Mouse (Mus musculus) neural tube, embryonic 15.5 days (tissue): ENCODE results near the gene Mtm1. TPM values are rescaled to one million over a fixed set of nuclear protein-coding genes. Genes with fewer than 3 reads are reported as not detected.

Source experiments
- ATAC-seq: fragments of 200-750 bp; cut with Nextera tagmentation; 2 replicates; pipeline ENCODE4 v1.8.0; 2017; ENCODE audit warnings: mild to moderate bottlenecking, moderate TSS enrichment, moderate library complexity; ENCODE audit not compliant: low FRiP score
- H3K27ac ChIP-seq: fragments of 300-500 bp; sonication (generic); replicated peaks from 2 replicates; pipeline ENCODE4 v1.5.1; 2015; ENCODE audit warnings: mild to moderate bottlenecking, inconsistent platforms
- H3K27me3 ChIP-seq: fragments of 300-500 bp; sonication (generic); replicated peaks from 2 replicates; pipeline ENCODE4 v1.6.1; 2015; ENCODE audit warnings: inconsistent platforms
- H3K36me3 ChIP-seq: fragments of 300-500 bp; sonication (generic); 2 replicates; pipeline ENCODE4 v1.6.1; 2015; ENCODE audit warnings: inconsistent platforms
- H3K4me1 ChIP-seq: fragments of 300-500 bp; sonication (generic); 2 replicates; pipeline ENCODE4 v1.6.1; 2015; ENCODE audit warnings: inconsistent platforms
- H3K4me2 ChIP-seq: fragments of 300-500 bp; sonication (generic); 2 replicates; pipeline ENCODE4 v1.6.1; 2015; ENCODE audit warnings: inconsistent platforms, mild to moderate bottlenecking, moderate library complexity
- H3K4me3 ChIP-seq: fragments of 300-500 bp; sonication (generic); replicated peaks from 2 replicates; pipeline ENCODE4 v1.5.1; 2015; ENCODE audit warnings: mild to moderate bottlenecking, inconsistent platforms
- H3K9ac ChIP-seq: fragments of 300-500 bp; sonication (generic); replicated peaks from 2 replicates; pipeline ENCODE4 v1.6.1; 2015; ENCODE audit warnings: mild to moderate bottlenecking, inconsistent platforms
- H3K9me3 ChIP-seq: fragments of 300-500 bp; sonication (generic); replicated peaks from 2 replicates; pipeline ENCODE4 v1.6.1; 2016; ENCODE audit warnings: inconsistent platforms
- WGBS: fragments of 180-500 bp; shearing (Covaris S2); methylation state at CpG from one replicate; pipeline ENCODE4 v1.1.7; 2015; ENCODE audit warnings: mixed read lengths; 5-methylcytosine and 5-hydroxymethylcytosine counted together
- polyA plus RNA-seq: library from polyadenylated mRNA; unstranded; fragments of >200 nt; fragmentation: Nextera tagmentation; extraction: Ambion mirVana; gene quantifications from 2 replicates; pipeline ENCODE4 v1.2.1, GENCODE M21; 2015

Gene Mtm1
- polyA plus RNA-seq, 1 experiment from 2014 or later, result 5.4 TPM

DNA sequence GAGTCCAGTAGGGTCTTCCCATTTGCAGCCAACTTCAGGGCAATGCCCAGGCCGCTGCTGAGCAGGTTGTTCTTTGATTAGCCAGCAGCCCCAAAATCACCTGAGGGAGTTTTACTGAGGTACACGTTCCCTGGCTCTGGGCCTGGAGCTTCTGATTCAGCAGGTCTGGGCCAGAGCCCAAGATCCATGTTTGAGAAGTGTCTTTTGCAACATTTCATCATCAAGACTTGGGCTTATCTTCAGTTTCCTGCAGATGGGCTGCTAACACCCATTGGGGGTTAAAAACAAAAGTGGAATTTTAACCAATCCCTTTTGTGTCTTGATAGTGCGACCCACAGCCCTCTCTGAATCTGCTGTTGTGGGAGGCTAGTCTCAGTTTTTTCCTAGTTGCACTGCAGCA is 10.3 kb downstream of the Mtm1 start:
- no peak overlapping the region for H3K9ac ChIP-seq
- no peaks in the 10 kb centered on the region for H3K36me3 ChIP-seq
- 84% methylated on average over 3 of the region's 3 CpGs for WGBS
- H3K4me2 ChIP-seq, result no peak overlapping the region
- H3K27ac ChIP-seq, result no peak overlapping the region
- ATAC-seq, result no peak
- peaks cover under 1% of the 10 kb centered on the region; the same call in 1 of the 2 replicates for H3K4me1 ChIP-seq
- H3K4me3 ChIP-seq, result no peak overlapping the region
- no peaks in the 10 kb centered on the region for H3K27me3 ChIP-seq
- no peaks in the 10 kb centered on the region for H3K9me3 ChIP-seq

DNA sequence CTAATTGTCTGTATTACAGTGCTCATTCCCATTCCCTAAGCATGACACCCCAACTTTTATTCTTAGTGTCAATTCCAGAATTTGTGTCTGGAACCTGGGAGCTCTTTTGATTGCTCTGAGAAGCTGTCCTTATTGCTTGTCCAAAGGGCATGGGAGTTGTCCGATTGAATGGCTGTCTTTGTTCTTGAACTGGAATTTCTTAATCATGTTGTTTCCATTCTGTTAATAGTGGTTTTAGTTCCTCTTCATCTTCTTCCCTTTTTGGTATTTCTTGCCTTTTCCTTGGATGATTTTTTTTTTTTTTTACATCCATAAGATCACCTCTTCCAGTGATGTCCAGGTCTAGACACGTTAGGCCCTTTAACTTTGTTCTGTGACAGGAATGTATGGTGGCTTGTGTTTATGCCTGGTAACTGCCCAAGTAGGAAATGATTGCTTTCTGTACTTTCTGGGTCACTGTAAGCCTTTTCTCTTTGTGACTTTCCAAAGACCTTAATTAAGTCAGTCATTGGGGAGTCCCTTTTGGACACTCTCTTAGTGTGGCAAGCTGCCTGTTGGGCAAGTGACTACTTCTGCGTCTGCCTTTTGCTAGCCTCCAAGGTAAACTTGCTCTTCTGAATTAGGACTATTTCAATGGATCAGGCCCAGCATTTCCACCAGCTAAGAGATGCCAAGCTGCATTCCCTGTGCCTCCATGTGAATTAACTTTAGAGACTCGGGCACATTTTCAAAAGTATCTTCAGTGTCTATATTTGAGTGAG is 12.3 kb downstream of the Mtm1 start:
- no peaks in the 10 kb centered on the region for H3K4me1 ChIP-seq
- H3K27ac ChIP-seq, result no peak overlapping the region
- no peak for ATAC-seq
- H3K27me3 ChIP-seq, result no peaks in the 10 kb centered on the region
- WGBS, result 77% methylated on average over 4 of the region's 4 CpGs
- H3K36me3 ChIP-seq, result no peaks in the 10 kb centered on the region
- no peaks in the 10 kb centered on the region for H3K9me3 ChIP-seq
- H3K9ac ChIP-seq, result no peak overlapping the region
- no peak overlapping the region for H3K4me3 ChIP-seq
- H3K4me2 ChIP-seq, result no peak overlapping the region

DNA sequence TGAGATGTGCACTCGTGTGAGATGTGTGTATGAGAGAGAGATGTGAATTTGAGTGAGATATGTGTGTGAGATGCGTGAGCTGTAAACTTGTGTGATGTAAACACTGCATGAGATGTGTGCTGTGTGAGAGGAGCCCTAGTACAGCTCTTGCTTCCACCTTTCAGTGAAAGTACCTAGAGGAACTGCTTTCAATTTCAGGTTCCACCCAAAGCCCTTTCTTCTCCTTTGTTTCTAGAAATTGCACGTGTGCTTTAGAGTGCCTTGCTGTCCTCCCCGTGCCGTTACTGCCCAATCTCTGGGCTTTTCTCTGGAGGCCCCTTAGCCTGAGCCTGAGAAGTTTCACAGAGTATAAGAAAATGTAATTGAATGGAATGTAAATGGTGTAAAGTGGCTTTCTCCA is 16.3 kb downstream of the Mtm1 start:
- no peak overlapping the region for H3K27ac ChIP-seq
- H3K27me3 ChIP-seq, result no peaks in the 10 kb centered on the region
- no peak for ATAC-seq
- no peak overlapping the region for H3K9ac ChIP-seq
- no peak overlapping the region for H3K4me2 ChIP-seq
- H3K9me3 ChIP-seq, result no peaks in the 10 kb centered on the region
- no peaks in the 10 kb centered on the region for H3K36me3 ChIP-seq
- no peak overlapping the region for H3K4me3 ChIP-seq
- H3K4me1 ChIP-seq, result no peaks in the 10 kb centered on the region
- WGBS, result 74% methylated on average over 5 of the region's 5 CpGs

DNA sequence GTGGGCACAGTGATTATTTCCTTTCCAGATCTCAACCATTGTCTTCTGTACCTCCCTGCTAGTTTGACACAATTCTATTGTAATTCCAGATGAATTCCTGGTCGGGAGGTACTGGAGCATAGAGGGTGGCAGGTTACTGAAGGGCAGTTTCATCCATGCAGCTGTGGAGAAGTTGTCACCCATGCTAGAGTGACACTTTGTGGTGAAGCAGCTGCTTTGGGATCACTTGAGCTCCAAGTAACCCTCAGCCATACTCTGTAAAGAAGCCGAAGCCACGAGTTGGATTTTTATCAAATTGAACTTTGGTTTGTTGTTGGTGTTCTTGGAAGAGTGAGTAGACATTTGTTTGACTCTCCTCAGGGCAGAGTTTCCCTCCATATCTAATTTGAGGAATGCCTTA is 17.6 kb downstream of the Mtm1 start:
- Histone ChIP-seq H3K27me3 (no peaks in the 10 kb centered on the region), H3K36me3 (no peaks in the 10 kb centered on the region), H3K9me3 (no peaks in the 10 kb centered on the region), H3K27ac (no peak overlapping the region), H3K4me1 (no peaks in the 10 kb centered on the region), H3K4me3 (no peak overlapping the region), H3K4me2 (no peak overlapping the region), H3K9ac (no peak overlapping the region)
- no peak for ATAC-seq
- WGBS, result 75% methylated on average over 3 of the region's 3 CpGs

DNA sequence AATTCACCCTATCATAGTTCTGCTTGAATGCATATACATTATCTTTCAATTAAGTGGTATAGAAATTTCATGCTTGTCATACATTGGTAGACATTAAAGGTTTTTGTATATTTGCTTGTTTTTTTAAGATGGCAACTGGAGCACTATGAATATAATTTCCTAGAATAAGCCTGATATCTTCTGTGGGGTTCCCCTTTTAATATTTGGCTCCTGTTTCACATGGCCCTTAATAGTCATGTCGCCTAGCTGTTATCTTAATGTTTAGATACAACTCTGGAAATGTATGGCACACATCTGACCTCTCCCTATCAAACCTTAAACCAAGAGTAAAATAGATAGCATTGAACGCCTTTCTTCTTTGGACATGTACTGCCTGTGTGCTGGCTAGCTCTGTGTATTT is 20.3 kb downstream of the Mtm1 start:
- ATAC-seq, result no peak
- H3K27ac ChIP-seq, result no peak overlapping the region

DNA sequence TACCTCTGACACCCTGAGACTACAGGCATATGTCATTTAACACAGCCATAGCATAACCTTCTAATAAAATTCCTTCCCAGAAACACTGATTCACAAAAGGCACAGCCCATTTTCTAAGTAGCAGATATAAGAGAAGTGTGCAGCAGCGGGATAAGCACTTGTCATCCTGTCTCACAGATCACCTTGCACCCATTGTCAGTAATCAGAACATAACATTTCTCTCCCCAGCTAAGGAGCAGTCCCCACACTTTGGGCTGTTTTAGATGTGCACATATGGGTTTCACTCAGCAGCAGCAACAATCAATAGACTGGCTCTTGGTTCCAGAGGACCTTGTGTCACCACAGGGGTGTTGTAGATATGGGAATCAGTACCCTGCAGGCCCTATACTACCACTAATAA is 45.9 kb downstream of the Mtm1 start:
- no peak overlapping the region for H3K9ac ChIP-seq
- no peak for ATAC-seq
- H3K4me3 ChIP-seq, result no peak overlapping the region
- no peaks in the 10 kb centered on the region; the same call in 1 of the 2 replicates for H3K36me3 ChIP-seq
- H3K4me2 ChIP-seq, result no peak overlapping the region
- WGBS, result 93% methylated on average over 1 of the region's 1 CpGs
- H3K27me3 ChIP-seq, result no peaks in the 10 kb centered on the region
- no peaks in the 10 kb centered on the region for H3K9me3 ChIP-seq
- no peak overlapping the region for H3K27ac ChIP-seq
- no peaks in the 10 kb centered on the region for H3K4me1 ChIP-seq

More for the DNA sequence above, 20.3 kb downstream of the Mtm1 start:
- H3K4me1 ChIP-seq, result no peaks in the 10 kb centered on the region
- H3K36me3 ChIP-seq, result no peaks in the 10 kb centered on the region
- WGBS, result 94% methylated on average over 2 of the region's 2 CpGs
- no peak overlapping the region for H3K9ac ChIP-seq
- no peak overlapping the region for H3K4me2 ChIP-seq
- H3K27me3 ChIP-seq, result no peaks in the 10 kb centered on the region
- no peak overlapping the region for H3K4me3 ChIP-seq
- H3K9me3 ChIP-seq, result no peaks in the 10 kb centered on the region

DNA sequence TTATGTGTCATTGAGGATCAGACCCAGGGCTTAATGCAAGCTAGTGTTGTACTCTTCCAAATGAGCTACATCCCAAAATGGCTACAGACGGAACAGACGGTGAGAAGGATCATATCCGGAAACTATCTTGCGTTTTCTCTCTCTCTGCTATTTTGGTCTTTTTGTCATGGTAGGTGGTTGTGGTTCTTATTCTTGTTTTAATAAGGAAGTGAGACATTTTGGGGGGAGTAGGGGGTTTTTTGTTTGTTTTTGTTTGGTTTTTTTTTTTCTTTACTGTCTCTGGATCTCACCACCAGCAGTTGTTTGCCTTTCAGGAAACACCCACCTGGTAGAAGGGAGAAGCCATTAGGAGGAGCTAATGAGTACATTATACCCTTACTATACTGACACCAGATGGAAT is 50.3 kb downstream of the Mtm1 start:
- 96% methylated on average over 4 of the region's 4 CpGs for WGBS
- Histone ChIP-seq H3K27ac (no peak overlapping the region), H3K9ac (no peak overlapping the region), H3K4me2 (no peak overlapping the region), H3K9me3 (no peaks in the 10 kb centered on the region), H3K27me3 (no peaks in the 10 kb centered on the region), H3K36me3 (no peaks in the 10 kb centered on the region; the same call in 1 of the 2 replicates), H3K4me3 (no peak overlapping the region), H3K4me1 (no peaks in the 10 kb centered on the region)
- no peak for ATAC-seq

DNA sequence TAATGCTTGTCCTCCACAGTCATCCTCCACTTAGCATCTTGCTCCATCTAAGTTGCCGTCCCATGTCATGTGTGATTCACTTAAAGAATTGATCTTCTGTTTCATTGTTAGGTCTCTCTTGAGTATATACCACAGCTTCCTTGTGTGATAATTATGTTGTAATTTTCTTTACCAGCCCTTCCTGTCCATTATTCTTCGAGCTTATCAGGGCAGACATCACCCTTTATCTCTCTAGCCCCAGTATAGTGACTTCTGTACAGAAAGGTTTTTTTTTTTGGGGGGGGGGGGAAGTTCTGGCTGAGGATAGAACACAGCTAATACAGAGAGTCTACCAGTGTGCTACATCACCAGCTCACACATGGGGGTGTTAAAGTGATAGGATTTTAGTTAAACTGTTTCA is 53.7 kb downstream of the Mtm1 start:
- H3K9ac ChIP-seq, result no peak overlapping the region
- H3K9me3 ChIP-seq, result no peaks in the 10 kb centered on the region
- no peak overlapping the region for H3K4me2 ChIP-seq
- H3K27ac ChIP-seq, result no peak overlapping the region
- WGBS, result 85% methylated on average over 2 of the region's 2 CpGs
- H3K4me1 ChIP-seq, result no peaks in the 10 kb centered on the region
- no peaks in the 10 kb centered on the region; the same call in 1 of the 2 replicates for H3K36me3 ChIP-seq
- ATAC-seq, result no peak
- H3K4me3 ChIP-seq, result no peak overlapping the region
- no peaks in the 10 kb centered on the region for H3K27me3 ChIP-seq

DNA sequence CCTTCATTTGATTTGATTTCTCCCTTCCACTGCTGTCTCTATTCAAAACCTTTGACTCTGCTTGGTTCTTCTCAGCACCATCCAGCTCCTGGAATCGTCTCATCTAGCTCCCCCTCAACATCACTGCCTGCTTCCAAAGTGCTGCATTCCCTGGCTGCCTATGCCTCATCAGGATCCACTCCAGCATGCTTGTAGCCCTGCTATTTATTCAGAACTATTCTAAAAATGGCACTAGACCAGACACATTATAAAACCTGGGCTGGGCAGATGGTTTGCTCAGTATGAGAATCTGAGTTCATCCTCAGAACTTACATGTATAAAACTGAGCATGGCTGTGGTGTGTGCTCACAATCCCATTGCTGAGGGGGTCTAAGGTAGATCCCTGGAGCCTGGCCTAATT is 58.4 kb downstream of the Mtm1 start:
- 65% methylated on average over 1 of the region's 1 CpGs for WGBS
- Histone ChIP-seq H3K4me2 (no peak overlapping the region), H3K27ac (no peak overlapping the region), H3K27me3 (no peaks in the 10 kb centered on the region), H3K36me3 (no peaks in the 10 kb centered on the region), H3K9me3 (no peaks in the 10 kb centered on the region), H3K4me3 (no peak overlapping the region), H3K9ac (no peak overlapping the region), H3K4me1 (no peaks in the 10 kb centered on the region)
- no peak for ATAC-seq

DNA sequence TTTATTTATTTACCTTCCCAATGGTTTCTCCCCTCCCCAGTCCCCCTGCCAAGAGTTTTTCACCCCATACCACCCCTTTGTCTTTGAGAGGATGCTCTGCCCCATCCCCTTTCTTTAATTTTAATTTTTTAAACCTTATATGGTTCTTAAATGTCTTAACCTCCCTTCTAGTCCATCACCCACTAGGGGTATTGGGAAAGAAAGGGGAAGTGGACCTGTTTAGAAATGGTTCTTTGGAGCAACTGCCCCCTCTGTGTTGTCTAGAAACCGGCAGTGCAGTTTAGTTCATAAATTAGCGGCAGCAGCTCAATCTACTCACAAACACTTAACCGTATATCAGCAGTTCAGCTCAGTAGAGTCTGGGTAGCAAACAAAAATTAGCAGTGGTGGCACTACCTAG is 63.6 kb downstream of the Mtm1 start:
- ATAC-seq, result no peak
- Histone ChIP-seq H3K27me3 (no peaks in the 10 kb centered on the region), H3K4me2 (no peak overlapping the region), H3K27ac (no peak overlapping the region), H3K4me3 (no peak overlapping the region), H3K9ac (no peak overlapping the region), H3K9me3 (no peaks in the 10 kb centered on the region), H3K4me1 (no peaks in the 10 kb centered on the region), H3K36me3 (no peaks in the 10 kb centered on the region)
- WGBS, result 86% methylated on average over 3 of the region's 3 CpGs

DNA sequence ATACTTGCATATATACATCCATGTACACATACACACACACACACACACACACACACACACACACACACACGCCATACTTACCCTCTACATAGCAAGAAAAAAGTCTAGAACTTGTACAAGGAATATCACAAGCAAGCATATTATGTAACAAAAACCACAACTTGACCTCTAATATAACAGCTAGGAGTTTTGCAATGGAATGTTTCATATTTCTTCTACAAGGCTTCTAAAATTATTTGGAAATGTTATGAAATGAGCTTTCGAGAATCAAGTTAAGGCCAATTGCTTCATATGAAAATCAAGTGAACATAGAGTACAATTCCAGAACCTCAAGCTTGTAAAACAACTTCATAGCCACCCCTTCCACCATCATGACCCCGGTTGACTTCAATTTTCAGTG is 74.9 kb downstream of the Mtm1 start:
- 92% methylated on average over 3 of the region's 3 CpGs for WGBS
- no peaks in the 10 kb centered on the region for H3K36me3 ChIP-seq
- H3K9ac ChIP-seq, result no peak overlapping the region
- no peaks in the 10 kb centered on the region for H3K4me1 ChIP-seq
- no peak overlapping the region for H3K4me2 ChIP-seq
- ATAC-seq, result no peak
- H3K27ac ChIP-seq, result no peak overlapping the region
- no peaks in the 10 kb centered on the region for H3K27me3 ChIP-seq
- H3K9me3 ChIP-seq, result no peaks in the 10 kb centered on the region
- no peak overlapping the region for H3K4me3 ChIP-seq

DNA sequence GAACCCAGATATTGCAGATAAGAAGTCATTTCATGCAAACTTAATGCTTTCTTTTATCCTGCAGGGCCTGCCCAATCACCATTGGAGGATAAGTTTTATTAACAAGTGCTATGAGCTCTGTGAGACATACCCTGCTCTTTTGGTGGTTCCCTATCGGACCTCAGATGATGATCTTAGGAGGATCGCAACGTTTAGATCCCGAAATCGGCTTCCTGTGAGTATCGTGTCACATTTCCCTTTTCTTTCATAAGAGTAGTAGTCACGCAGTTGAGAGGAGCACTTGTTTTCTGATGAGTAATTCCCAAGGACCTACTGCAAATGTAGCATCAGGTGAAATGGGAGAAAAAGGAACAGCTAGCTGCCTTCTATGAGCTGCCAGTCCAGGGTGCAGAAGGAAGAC is 76.5 kb downstream of the Mtm1 start:
- Histone ChIP-seq H3K9ac (no peak overlapping the region), H3K36me3 (no peaks in the 10 kb centered on the region), H3K4me3 (no peak overlapping the region), H3K4me2 (no peak overlapping the region), H3K27me3 (no peaks in the 10 kb centered on the region), H3K9me3 (no peaks in the 10 kb centered on the region), H3K27ac (no peak overlapping the region), H3K4me1 (no peaks in the 10 kb centered on the region)
- 94% methylated on average over 7 of the region's 7 CpGs for WGBS
- ATAC-seq, result no peak
